Mouse (Mus musculus) CD4-positive naive resting alpha-beta T cell, adult 76 days (primary cell): ENCODE results near the gene Per2. TPM values are rescaled to one million over a fixed set of nuclear protein-coding genes. Genes with fewer than 3 reads are reported as not detected.

ENCODE experiments used
- total RNA-seq: library from RNA; stranded (reverse); gene quantifications from one replicate; pipeline ENCODE4 v1.2.4, GENCODE M21; 2023

The Per2 gene
- 16.4 TPM for total RNA-seq

GRCm38 (mm10) chr1:91459059-91459809, at the start of gene Per2:
TSS of gene Per2 (minus strand) at chr1:91459324.

GRCm38 (mm10) chr1:91494457-91495140, 35.5 kb upstream of the Per2 start, which contains the start of gene Traf3ip1:
TSS of gene Traf3ip1 (plus strand) at chr1:91494647.

GRCm38 (mm10) chr1:91413898-91414594, 45.1 kb downstream of the Per2 start, which contains the start of gene Hes6:
TSS of gene Hes6 (minus strand) at chr1:91414038.

GRCm38 (mm10) chr1:91398260-91399062, 60.7 kb downstream of the Per2 start, which contains the start of gene Ilkap:
TSS of gene Ilkap (minus strand) at chr1:91398815.

GRCm38 (mm10) chr1:91366215-91367108, 92.7 kb downstream of the Per2 start, which contains the start of gene Erfe:
TSS of gene Erfe (plus strand) at chr1:91366430.

Other genes starting within 250 kb of the Per2 start
- gene Ube2f, start 209.0 kb downstream of the Per2 start, total RNA-seq = 55.4 TPM
- 16.3 TPM for gene Scly, start 161.0 kb downstream of the Per2 start, total RNA-seq
- gene Espnl, start 137.2 kb downstream of the Per2 start, total RNA-seq = 0.23 TPM
- gene Klhl30, start 108.3 kb downstream of the Per2 start, total RNA-seq = not detected
- 0.62 TPM for gene Erfe, start 92.9 kb downstream of the Per2 start, total RNA-seq
- 146 TPM for gene Ilkap, start 60.5 kb downstream of the Per2 start, total RNA-seq
- gene Hes6, start 45.3 kb downstream of the Per2 start, total RNA-seq = 27.0 TPM
- 4.8 TPM for gene Traf3ip1, start 35.3 kb upstream of the Per2 start, total RNA-seq
- 9.3 TPM for gene Asb1, start 81.2 kb upstream of the Per2 start, total RNA-seq